Mouse (Mus musculus): Measurements from ENCODE around the gene Lipc. TPM values are rescaled to one million over a fixed set of nuclear protein-coding genes. Genes with fewer than 3 reads are reported as not detected.
A peak's percentile ranks its signal among the peaks of the same experiment; 100 is the strongest.

Gene Lipc
- total RNA-seq, 2 experiments from 2014 or later, result not detected

GRCm38 (mm10) chr9:70942686-70943333 lies 9.2 kb downstream of the Lipc start:
- intact Hi-C loops (cut with DNase I), result no loop called here
- DNase-seq, result peak; percentile 50
- Histone ChIP-seq H3K27ac (peak overlapping the region; percentile 72), H3K4me3 (peak overlapping the region; percentile 26; the same call in 1 of the 2 replicates)
- TF ChIP-seq CTCF (IDR thresholded peaks at IDR 0.05), result no peak

GRCm38 (mm10) chr9:70939752-70940501 lies 12.1 kb downstream of the Lipc start:
- Histone ChIP-seq H3K27ac (no peak overlapping the region), H3K4me3 (no peak overlapping the region)
- intact Hi-C loops (cut with DNase I), result no loop called here
- no peak for DNase-seq
- TF ChIP-seq CTCF (IDR thresholded peaks at IDR 0.05), result no peak

DNA sequence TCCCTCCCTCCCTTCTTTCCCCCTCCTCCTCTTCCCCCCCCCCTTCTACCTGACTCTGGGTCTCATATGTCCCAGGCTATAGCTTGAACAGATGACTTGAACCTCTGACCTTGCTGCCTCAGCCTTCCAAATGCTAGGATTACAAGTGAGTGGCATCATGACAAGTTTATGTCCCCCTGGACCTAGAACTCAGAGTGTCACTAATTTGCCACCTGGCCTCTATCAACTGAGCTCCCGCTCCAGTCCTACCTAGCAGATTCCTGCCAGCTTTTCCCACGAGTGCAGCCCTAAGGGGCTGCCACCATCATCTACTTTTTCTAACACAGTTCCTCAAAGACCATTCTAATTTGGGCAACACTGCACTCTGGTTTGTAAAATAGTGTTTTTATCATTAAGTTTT lies 13.2 kb downstream of the Lipc start:
- intact Hi-C loops (cut with DNase I), result no loop called here
- H3K27ac ChIP-seq, result no peak overlapping the region
- no peak overlapping the region for H3K4me3 ChIP-seq
- no peak for DNase-seq
- TF ChIP-seq CTCF (IDR thresholded peaks at IDR 0.05), result no peak

- H3K27ac ChIP-seq, result no peak overlapping the region
- TF ChIP-seq CTCF (IDR thresholded peaks at IDR 0.05), result no peak
- DNase-seq, result no peak
- intact Hi-C loops (cut with DNase I), result no loop called here
- no peak overlapping the region for H3K4me3 ChIP-seq
These were observed 13.9 kb downstream of the Lipc start for GRCm38 (mm10) chr9:70938134-70938533.

GRCm38 (mm10) chr9:70934587-70935295 lies 17.3 kb downstream of the Lipc start:
- TF ChIP-seq CTCF (IDR thresholded peaks at IDR 0.05), result no peak
- DNase-seq, result no peak
- no peak overlapping the region for H3K27ac ChIP-seq
- intact Hi-C loops (cut with DNase I), result loop anchor here (5.0 kb wide), 1 partner anchor 262 kb away; no protein-coding TSS in a partner anchor
- no peak overlapping the region for H3K4me3 ChIP-seq

DNA sequence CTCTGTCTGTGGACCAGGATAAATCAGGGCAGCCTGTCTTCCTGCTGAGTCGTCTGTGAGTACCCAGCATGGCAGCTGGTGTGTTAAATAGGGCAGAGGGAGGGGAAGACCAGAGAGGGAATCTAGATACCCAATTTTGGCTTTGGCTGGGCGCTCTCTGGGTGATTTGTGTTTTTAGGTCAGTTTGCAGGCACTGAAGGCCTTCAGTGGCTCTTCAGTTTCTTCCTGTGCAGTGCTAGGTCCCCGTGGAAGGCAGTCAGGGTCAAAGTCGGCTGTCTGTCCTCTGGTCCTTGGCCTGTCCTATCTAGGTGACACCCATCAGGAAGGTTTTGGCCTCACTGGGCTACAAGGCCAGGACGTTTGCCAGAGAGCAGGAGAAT lies 21.4 kb downstream of the Lipc start:
- Histone ChIP-seq H3K4me3 (no peak overlapping the region), H3K27ac (peak overlapping the region; percentile 51)
- DNase-seq, result no peak
- no peak for TF ChIP-seq CTCF (IDR thresholded peaks at IDR 0.05)
- intact Hi-C loops (cut with DNase I), result loop anchor here (5.0 kb wide), 1 partner anchor 258 kb away; no protein-coding TSS in a partner anchor

- intact Hi-C loops (cut with DNase I), result loop anchor here (5.0 kb wide), 1 partner anchor 258 kb away; no protein-coding TSS in a partner anchor
- Histone ChIP-seq H3K4me3 (no peak overlapping the region), H3K27ac (peak overlapping the region; percentile 51)
- DNase-seq, result peak; percentile 41
- peak; percentile 71 for TF ChIP-seq CTCF (IDR thresholded peaks at IDR 0.05)
These were observed 22.0 kb downstream of the Lipc start for GRCm38 (mm10) chr9:70929840-70930640.

GRCm38 (mm10) chr9:70928472-70928871 lies 23.6 kb downstream of the Lipc start:
- no peak for DNase-seq
- Histone ChIP-seq H3K4me3 (no peak overlapping the region), H3K27ac (no peak overlapping the region)
- intact Hi-C loops (cut with DNase I), result no loop called here
- TF ChIP-seq CTCF (IDR thresholded peaks at IDR 0.05), result no peak

- intact Hi-C loops (cut with DNase I), result no loop called here
- Histone ChIP-seq H3K27ac (no peak overlapping the region), H3K4me3 (no peak overlapping the region)
- no peak for TF ChIP-seq CTCF (IDR thresholded peaks at IDR 0.05)
- DNase-seq, result no peak
These were observed 24.3 kb downstream of the Lipc start for GRCm38 (mm10) chr9:70927701-70928100.

DNA sequence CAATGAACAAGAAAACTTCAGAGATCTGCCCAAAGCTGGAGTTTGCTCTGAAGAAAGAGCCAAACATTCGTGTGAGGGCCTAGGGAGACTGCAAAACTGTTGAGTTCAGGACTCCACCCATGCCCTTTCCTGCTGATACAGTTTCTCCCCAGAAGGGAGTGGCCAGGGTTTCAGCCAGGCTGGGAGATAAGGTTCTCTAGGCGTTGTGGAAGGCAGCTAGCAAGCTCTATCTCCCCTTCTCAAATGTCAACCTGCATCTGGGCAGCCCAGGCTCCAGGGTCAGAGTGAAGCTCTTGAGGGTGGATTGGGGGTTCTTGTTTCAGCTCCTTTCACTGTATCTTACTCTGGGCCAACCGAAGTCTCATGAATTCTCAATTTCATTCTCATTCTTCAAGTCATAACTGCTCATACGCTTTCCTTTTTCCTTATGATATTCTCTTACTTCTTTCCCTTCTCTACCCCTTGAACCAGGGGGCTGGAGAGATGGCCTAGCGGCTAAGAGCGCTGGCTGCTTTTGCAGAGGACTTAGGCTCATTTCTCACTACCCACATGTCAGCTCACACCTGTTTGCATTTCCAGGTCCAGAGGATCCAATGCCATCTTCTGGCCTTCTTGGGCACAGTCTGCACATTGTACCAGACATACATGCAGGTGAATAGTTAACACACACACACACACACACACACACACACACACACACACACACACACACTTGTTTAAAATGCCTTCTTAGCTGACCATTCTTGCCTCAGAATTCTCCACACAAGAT lies 25.0 kb downstream of the Lipc start:
- H3K4me3 ChIP-seq, result no peak overlapping the region
- intact Hi-C loops (cut with DNase I), result no loop called here
- H3K27ac ChIP-seq, result peak overlapping the region; percentile 57
- TF ChIP-seq CTCF (IDR thresholded peaks at IDR 0.05), result no peak
- peak; percentile 29 for DNase-seq

DNA sequence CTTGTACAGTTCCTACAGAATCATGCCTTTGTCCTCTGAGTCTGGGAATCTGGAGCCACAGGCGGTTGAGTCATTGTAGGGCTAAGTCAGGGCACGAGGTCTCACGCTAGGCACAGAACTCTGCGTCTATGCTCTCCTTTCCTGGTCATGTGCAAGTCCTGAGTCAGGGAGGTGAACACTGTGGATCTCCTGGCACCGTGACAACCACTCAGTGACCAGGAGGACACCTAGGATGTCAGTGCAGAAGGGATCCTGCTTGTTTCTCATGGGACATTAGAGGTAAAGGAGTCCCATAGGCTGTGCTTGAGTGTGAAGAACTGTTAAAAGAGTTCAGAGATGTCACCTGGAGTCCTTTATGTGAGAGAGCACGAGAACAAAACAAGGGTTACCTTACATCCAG lies 26.8 kb downstream of the Lipc start:
- TF ChIP-seq CTCF (IDR thresholded peaks at IDR 0.05), result no peak
- DNase-seq, result no peak
- Histone ChIP-seq H3K27ac (no peak overlapping the region), H3K4me3 (no peak overlapping the region)
- intact Hi-C loops (cut with DNase I), result no loop called here

GRCm38 (mm10) chr9:70924763-70925162 lies 27.3 kb downstream of the Lipc start:
- no peak overlapping the region for H3K27ac ChIP-seq
- intact Hi-C loops (cut with DNase I), result no loop called here
- DNase-seq, result no peak
- no peak overlapping the region for H3K4me3 ChIP-seq
- TF ChIP-seq CTCF (IDR thresholded peaks at IDR 0.05), result peak; percentile 30; the same call in 1 of the 2 replicates

Measured in gastrocnemius, adult 2 months (tissue).